Mouse (Mus musculus) lung, adult 2 months (tissue): ENCODE data around the gene Rasgrp1. TPM values are rescaled to one million over a fixed set of nuclear protein-coding genes. Genes with fewer than 3 reads are reported as not detected.
A peak's percentile ranks its signal among the peaks of the same experiment; 100 is the strongest.

Source experiments
- DNase-seq: peaks from one replicate; pipeline ENCODE4 v3.0.0; 2022
- H3K4me1 ChIP-seq: fragments of 200-500 bp; 2 replicates; pipeline ENCODE4 v1.6.1; 2011; ENCODE audit warnings: low read length; ENCODE audit not compliant: control insufficient read depth, insufficient read depth
- H3K4me3 ChIP-seq: fragments of 200-500 bp; replicated peaks from 2 replicates; pipeline ENCODE3; 2011; ENCODE audit warnings: low read depth, mild to moderate bottlenecking, control low read depth, low read length; ENCODE audit errors: extremely low read depth
- CTCF ChIP-seq: fragments of 200-500 bp; IDR thresholded peaks from 2 replicates; pipeline ENCODE4 v1.5.1; 2011; ENCODE audit warnings: mild to moderate bottlenecking, low read length, control low read depth; ENCODE audit not compliant: insufficient read depth
- POLR2A ChIP-seq: fragments of 200-500 bp; IDR thresholded peaks from 2 replicates; pipeline ENCODE4 v1.6.1; 2011; ENCODE audit warnings: low read depth, mild to moderate bottlenecking, control low read depth, low read length, borderline replicate concordance; ENCODE audit errors: extremely low read depth
- WGBS: fragments of 180-500 bp; shearing (Covaris S2); methylation state at CpG from one replicate; pipeline ENCODE4 v1.1.7; 2018; 5-methylcytosine and 5-hydroxymethylcytosine counted together
- polyA plus RNA-seq: library from polyadenylated mRNA; depleted of rRNA; stranded (reverse); fragments of >200 nt; gene quantifications from 2 replicates; pipeline ENCODE4 v1.2.3, GENCODE M21; 2012

Rasgrp1 gene
- polyA plus RNA-seq, 1 experiment = 3.6 TPM

GRCm38 (mm10) chr2:117335552-117336188 lies 7.1 kb downstream of the Rasgrp1 start:
- Histone ChIP-seq H3K4me1 (no peaks in the 10 kb centered on the region), H3K4me3 (no peak overlapping the region)
- TF ChIP-seq POLR2A (no peak), CTCF (no peak)
- no peak for DNase-seq
- 36% methylated on average over 4 of the region's 4 CpGs for WGBS

DNA sequence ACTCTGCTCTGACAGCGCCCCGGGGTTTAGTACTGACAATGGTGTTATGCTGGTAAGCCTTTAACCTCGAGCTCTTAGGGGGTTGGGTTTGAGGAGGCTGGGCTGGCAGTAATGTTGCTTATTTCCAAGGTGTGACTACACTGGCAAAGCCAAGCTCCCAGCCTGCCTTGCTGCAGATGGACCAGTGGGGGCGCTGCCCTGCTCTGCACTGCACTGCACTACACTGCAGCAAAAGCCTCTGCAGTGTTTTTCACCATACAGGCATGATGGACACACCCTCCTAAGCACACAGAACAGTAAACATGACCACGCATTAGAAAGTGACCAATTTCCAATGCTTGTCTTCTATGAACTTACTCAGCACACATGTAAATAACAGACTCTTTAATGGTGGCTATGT lies 11.2 kb downstream of the Rasgrp1 start:
- no peak for TF ChIP-seq POLR2A
- TF ChIP-seq CTCF = peak; percentile 27; the same call in 1 of the 2 replicates
- no peak overlapping the region for H3K4me3 ChIP-seq
- WGBS = 58% methylated on average over 5 of the region's 5 CpGs
- DNase-seq = no peak
- no peaks in the 10 kb centered on the region for H3K4me1 ChIP-seq

GRCm38 (mm10) chr2:117328521-117329285 lies 14.1 kb downstream of the Rasgrp1 start:
- Histone ChIP-seq H3K4me3 (no peak overlapping the region), H3K4me1 (no peaks in the 10 kb centered on the region)
- TF ChIP-seq POLR2A = no peak
- no peak for DNase-seq
- WGBS = 55% methylated on average over 9 of the region's 9 CpGs

DNA sequence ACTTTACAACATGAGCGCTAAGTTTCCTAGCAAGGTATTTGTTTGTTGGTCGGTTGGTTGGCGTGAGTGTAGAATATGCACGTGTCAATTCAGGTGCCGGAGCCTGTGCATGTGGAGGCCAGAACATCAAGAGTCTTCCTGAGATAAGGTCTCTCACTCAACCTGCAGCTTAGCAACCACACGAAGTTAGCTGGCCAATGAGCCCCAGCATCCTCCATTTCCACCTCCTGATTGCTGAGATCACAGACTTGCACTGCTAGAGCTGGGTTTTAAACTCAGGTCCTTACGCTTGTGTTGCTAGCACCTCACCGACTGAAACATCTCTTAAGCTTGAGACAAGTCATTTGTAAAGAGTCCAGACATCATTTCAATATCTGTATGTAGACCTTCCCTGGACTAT lies 20.4 kb downstream of the Rasgrp1 start:
- 76% methylated on average over 8 of the region's 8 CpGs for WGBS
- TF ChIP-seq POLR2A (no peak), CTCF (no peak)
- no peak overlapping the region for H3K4me3 ChIP-seq
- DNase-seq = no peak
- no peaks in the 10 kb centered on the region for H3K4me1 ChIP-seq

DNA sequence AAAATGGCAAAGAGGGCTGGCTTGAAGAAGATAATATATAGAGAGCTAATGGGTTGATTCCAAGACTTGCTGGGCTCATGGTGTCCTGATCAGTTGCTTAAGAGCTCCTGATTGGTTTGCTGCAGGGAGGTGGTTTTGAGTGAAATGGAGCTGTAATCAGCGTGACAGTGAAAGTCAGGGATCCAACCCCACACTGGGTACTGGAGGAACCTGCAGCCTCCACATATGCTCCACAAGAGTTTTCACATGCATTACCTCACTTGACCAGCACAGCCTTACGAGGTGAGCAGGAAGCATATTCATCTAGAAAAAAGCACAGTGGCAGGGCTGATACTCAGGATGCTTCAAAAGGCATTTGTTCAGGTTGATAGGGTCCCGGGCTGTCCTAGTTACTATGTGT lies 21.6 kb downstream of the Rasgrp1 start:
- no peak for TF ChIP-seq POLR2A
- no peak for TF ChIP-seq CTCF
- no peaks in the 10 kb centered on the region for H3K4me1 ChIP-seq
- no peak for DNase-seq
- no peak overlapping the region for H3K4me3 ChIP-seq
- 70% methylated on average over 3 of the region's 3 CpGs for WGBS

DNA sequence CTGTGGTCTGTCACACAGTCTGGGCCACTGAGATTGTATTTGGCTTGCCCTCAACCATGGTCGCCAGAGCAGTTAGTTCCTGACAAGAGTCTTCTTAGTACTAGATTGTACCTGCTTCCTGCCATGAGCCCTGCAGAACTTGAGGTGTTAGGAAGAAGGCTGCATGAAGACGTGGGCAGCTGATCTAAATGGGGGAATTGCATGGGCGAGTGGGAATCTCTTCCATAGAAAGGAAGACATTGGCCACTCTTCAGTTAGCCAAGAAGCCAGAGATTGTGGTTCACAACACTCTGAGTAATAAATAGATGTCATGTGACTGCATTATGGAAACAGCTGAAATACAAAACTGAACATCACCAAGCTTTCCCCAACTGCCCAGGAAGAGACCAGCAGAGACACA lies 23.8 kb downstream of the Rasgrp1 start:
- no peaks in the 10 kb centered on the region for H3K4me1 ChIP-seq
- no peak overlapping the region for H3K4me3 ChIP-seq
- TF ChIP-seq POLR2A (no peak), CTCF (no peak)
- DNase-seq = no peak
- 78% methylated on average over 3 of the region's 3 CpGs for WGBS

DNA sequence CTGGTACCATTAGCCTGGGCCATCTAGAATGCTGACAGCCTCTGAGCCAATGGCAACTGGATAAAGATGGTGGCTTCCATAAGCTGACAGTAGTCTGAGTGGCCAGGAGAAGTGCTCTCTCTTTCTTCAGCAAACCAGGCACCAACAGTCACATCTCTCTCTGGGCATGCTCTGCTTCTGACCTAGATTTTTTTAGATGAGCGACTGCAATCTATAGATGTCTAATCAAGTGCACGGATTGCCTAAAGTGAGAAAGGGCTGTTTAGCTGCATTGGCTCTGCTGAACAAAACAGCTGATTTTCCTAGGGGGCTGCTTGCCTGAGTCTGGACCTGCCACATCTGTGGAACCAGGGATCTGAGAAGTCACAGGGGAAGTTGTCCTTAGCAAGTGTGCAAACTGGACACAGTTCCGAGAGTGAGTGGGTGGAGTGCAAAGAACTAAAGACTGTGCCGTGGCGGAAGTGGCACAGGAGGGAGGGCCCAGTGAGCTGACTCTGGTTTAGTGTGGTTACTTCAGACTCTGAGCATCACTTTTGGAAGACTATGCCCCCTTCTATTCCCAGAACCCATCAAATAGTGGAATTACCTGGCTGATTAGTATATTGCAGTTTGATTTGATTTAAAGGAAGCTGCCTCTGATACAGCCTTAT lies 29.1 kb downstream of the Rasgrp1 start:
- Histone ChIP-seq H3K4me3 (no peak overlapping the region), H3K4me1 (no peaks in the 10 kb centered on the region)
- TF ChIP-seq CTCF (no peak), POLR2A (no peak)
- DNase-seq = no peak
- 82% methylated on average over 5 of the region's 5 CpGs for WGBS

DNA sequence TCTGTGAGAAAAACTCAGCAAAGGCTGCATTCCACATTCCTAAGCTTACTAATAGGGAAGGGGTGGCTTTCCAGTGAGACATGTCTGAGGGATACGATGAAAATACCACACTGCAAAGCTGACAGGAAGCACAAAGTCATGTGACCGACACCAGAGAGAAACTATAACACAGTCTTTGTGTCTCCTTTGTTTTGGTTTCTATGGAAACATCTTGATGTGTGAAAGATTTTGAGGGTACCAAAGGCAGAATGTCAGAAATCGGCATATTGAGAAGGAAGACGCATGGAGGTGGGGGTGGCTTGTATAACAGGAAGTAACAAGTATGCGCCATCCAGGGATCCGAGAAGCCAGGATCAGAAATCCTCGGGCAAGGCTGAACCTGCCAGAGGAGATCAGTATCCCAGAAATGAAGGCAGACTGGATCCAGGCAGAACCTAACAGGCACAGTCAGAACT lies 30.3 kb downstream of the Rasgrp1 start:
- DNase-seq = no peak
- Histone ChIP-seq H3K4me1 (no peaks in the 10 kb centered on the region), H3K4me3 (no peak overlapping the region)
- WGBS = 55% methylated on average over 7 of the region's 7 CpGs
- no peak for TF ChIP-seq CTCF
- TF ChIP-seq POLR2A = no peak

DNA sequence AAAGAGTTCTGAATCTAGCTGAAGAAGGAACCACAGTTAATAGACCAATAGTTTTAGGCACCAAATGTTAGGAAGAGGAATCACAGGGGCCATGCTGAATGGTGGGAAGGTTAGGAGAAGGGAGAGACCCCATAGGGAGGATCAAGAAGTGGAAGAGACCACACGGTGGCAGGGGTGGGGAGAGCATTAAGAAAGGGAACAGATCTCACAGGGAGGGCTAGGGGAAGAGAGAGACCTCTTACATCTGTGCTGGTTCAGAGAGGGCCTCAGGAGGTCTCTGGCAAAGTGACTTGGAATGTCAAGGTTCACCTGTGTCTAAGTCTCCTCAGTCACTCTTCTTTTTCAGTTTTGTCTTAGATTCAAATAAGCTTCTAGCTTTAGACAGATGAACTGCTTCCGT lies 30.8 kb downstream of the Rasgrp1 start:
- no peaks in the 10 kb centered on the region for H3K4me1 ChIP-seq
- H3K4me3 ChIP-seq = no peak overlapping the region
- TF ChIP-seq CTCF (no peak), POLR2A (no peak)
- no peak for DNase-seq
- WGBS = 51% methylated on average over 2 of the region's 2 CpGs

GRCm38 (mm10) chr2:117311349-117311748 lies 31.5 kb downstream of the Rasgrp1 start:
- TF ChIP-seq CTCF = no peak
- no peak for TF ChIP-seq POLR2A
- no peak for DNase-seq
- 66% methylated on average over 1 of the region's 1 CpGs for WGBS
- Histone ChIP-seq H3K4me3 (no peak overlapping the region), H3K4me1 (no peaks in the 10 kb centered on the region)
